Mouse (Mus musculus) liver, postnatal 0 days (tissue): Measurements from ENCODE around the gene Acp1.

Experiments used
- CTCF ChIP-seq: sonication (generic); IDR thresholded peaks from 2 replicates; pipeline ENCODE4 v1.5.1; 2016; ENCODE audit warnings: antibody characterized with exemption, low read depth
- EP300 ChIP-seq: IDR thresholded peaks from 2 replicates; pipeline ENCODE4 v1.6.1; 2016; ENCODE audit warnings: antibody characterized with exemption, low read depth, mild to moderate bottlenecking

- TF ChIP-seq CTCF, result no peak
- TF ChIP-seq EP300, result no peak
Measured at GRCm38 (mm10) chr12:30891438-30891837, 20.0 kb downstream of the Acp1 start.
